Mouse (Mus musculus) liver, embryonic 11.5 days (tissue): ENCODE measurements around the gene Galns. TPM values are rescaled to one million over a fixed set of nuclear protein-coding genes. Genes with fewer than 3 reads are reported as not detected.
"Not testable (repeated sequence)": the region's sequence is repeated elsewhere in the genome, so short reads cannot be mapped to it uniquely, and the experiment has no call there.

ENCODE experiments used
- ATAC-seq: fragments of 200-750 bp; cut with Nextera tagmentation; replicated peaks from 2 replicates; pipeline ENCODE4 v1.8.0; 2017; ENCODE audit warnings: moderate number of reproducible peaks, mild to moderate bottlenecking, moderate TSS enrichment, moderate library complexity; ENCODE audit not compliant: low FRiP score
- DNase-seq: peaks from one replicate; pipeline ENCODE4 v3.0.0-alpha.2; 2017; ENCODE audit warnings: low spot score
- H3K27ac ChIP-seq: fragments of 300-500 bp; sonication (generic); 2 replicates; pipeline ENCODE4 v1.5.1; 2014; ENCODE audit warnings: mild to moderate bottlenecking, low read depth, low read length, control low read depth
- H3K27me3 ChIP-seq: fragments of 300-500 bp; sonication (generic); replicated peaks from 2 replicates; pipeline ENCODE4 v1.6.1; 2014; ENCODE audit warnings: low read length, mixed read lengths; ENCODE audit not compliant: control insufficient read depth, insufficient read depth
- H3K36me3 ChIP-seq: fragments of 300-500 bp; sonication (generic); 2 replicates; pipeline ENCODE4 v1.6.1; 2014; ENCODE audit warnings: mild to moderate bottlenecking, low read length, moderate library complexity, mixed read lengths; ENCODE audit not compliant: control insufficient read depth, insufficient read depth
- H3K4me1 ChIP-seq: fragments of 300-500 bp; sonication (generic); replicated peaks from 2 replicates; pipeline ENCODE4 v1.6.1; 2014; ENCODE audit warnings: low read length, mixed read lengths; ENCODE audit not compliant: control insufficient read depth, insufficient read depth
- H3K4me2 ChIP-seq: fragments of 300-500 bp; sonication (generic); 2 replicates; pipeline ENCODE4 v1.6.1; 2014; ENCODE audit warnings: mild to moderate bottlenecking, control low read depth, moderate library complexity
- H3K4me3 ChIP-seq: fragments of 300-500 bp; sonication (generic); 2 replicates; pipeline ENCODE4 v1.5.1; 2014; ENCODE audit warnings: low read depth, low read length, control low read depth
- H3K9ac ChIP-seq: fragments of 300-500 bp; sonication (generic); 2 replicates; pipeline ENCODE4 v1.6.1; 2014; ENCODE audit warnings: low read depth, low read length, control low read depth
- H3K9me3 ChIP-seq: fragments of 300-500 bp; sonication (generic); 2 replicates; pipeline ENCODE4 v1.6.1; 2016; ENCODE audit warnings: low read length, inconsistent platforms, mixed read lengths; ENCODE audit not compliant: control insufficient read depth
- WGBS: fragments of 180-500 bp; shearing (Covaris S2); extraction: QIAGEN DNeasy Blood & Tissue Kit; methylation state at CpG from one replicate; pipeline ENCODE4 v1.1.7; 2014; 5-methylcytosine and 5-hydroxymethylcytosine counted together
- polyA plus RNA-seq: library from polyadenylated mRNA; unstranded; fragments of >200 nt; fragmentation: Nextera tagmentation; extraction: Ambion mirVana; gene quantifications from 2 replicates; pipeline ENCODE4 v1.2.1, GENCODE M21; 2014

Galns gene
- polyA plus RNA-seq, 1 experiment from 2014 or later: 6.6 TPM

DNA sequence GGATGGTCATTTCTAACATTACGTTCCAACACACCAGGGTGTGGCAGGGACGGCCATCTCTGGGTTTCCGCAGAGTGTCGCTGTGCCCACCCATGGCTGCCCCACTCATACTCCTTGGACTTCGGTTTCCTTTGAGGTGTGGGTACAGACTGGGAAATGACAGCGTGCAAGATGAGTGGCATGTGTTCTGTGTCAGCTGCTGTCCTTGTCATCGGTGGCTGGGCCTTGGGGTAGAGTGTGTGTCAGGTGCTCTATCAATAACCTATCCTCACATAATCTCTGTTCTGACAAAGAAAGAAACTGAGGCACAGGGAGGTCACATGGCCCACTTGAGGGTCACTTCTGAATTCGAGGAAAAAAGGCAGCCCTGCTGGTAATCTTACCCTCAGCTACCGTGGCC, 26.0 kb upstream of the Galns start:
- H3K27me3 ChIP-seq: no peaks in the 10 kb centered on the region
- no peak overlapping the region for H3K9ac ChIP-seq
- DNase-seq (no peak), ATAC-seq (no peak)
- H3K27ac ChIP-seq: no peak overlapping the region
- H3K4me3 ChIP-seq: no peak overlapping the region
- H3K36me3 ChIP-seq: peaks cover 24% of the 10 kb centered on the region
- WGBS: 85% methylated on average over 9 of the region's 9 CpGs
- no peaks in the 10 kb centered on the region for H3K9me3 ChIP-seq
- peaks cover 27% of the 10 kb centered on the region for H3K4me1 ChIP-seq
- H3K4me2 ChIP-seq: no peak overlapping the region

DNA sequence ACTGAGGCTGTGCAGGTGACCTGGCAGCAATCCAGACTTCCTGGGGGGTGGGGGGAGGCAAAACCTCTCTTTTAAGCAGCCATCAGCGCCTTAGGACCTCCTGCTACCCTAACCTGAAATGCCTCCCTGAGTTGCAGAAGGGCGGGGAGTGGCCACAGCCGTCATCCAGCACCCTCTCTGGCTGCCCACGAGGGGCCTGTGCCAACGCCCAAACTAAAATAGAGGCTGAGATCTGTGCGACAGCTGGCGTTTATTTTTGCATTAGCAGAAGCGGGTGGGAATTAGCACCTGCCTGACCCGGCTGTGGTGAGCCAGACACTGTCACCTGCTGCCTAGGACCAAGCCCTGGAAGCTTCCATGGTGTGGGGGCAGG, 25.5 kb upstream of the Galns start:
- Histone ChIP-seq H3K4me1 (peaks cover 23% of the 10 kb centered on the region), H3K27ac (no peak overlapping the region), H3K27me3 (no peaks in the 10 kb centered on the region), H3K9ac (no peak overlapping the region), H3K4me2 (no peak overlapping the region), H3K36me3 (peaks cover 23% of the 10 kb centered on the region), H3K4me3 (no peak overlapping the region), H3K9me3 (no peaks in the 10 kb centered on the region)
- ATAC-seq (no peak), DNase-seq (no peak)
- 67% methylated on average over 9 of the region's 9 CpGs for WGBS

DNA sequence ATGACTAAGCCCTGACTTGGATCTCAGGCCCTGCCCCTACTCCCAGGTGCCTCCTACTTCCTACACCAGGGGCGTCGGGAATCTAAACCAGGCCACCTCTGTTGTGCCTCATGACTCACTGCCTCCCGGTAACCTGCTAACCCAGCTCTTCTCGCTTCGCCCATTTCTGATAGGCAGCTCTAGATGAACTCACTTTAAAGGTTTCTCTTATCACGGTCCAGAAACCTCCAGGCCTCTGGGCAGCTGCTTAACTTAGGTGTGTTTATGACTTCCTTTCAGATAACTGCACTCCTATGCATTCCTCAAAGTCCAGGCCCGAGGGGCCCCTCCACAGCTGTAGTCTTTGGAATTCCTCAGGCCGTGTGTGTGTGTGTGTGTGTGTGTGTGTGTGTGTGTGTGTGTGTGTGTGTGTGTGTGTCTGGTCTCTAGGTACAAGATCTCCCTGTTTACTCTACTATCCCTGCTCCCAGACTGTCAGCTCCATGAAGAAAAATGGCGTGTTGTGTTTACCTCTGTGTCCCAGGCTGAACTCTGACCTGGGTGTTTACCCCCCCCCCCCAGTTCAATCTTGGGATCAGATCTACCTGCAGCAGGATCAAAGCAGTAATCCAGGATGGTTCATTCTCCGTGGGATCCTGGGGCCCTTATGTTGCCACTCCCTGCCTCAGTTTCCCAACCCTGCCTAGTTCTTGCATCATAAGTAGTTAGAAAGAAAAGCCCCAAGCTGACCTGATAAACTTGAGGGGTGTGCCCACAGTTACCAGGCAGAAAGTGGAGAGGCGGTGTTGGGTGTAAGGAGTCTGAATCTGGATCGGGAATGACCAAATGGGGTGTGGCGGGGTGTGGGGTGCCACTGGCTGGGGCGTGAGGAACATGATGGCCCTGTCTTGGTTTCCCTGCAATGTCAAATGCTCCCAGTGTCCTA, 24.9 kb upstream of the Galns start:
- H3K4me1 ChIP-seq: peaks cover 23% of the 10 kb centered on the region
- WGBS: 42% methylated on average over 14 of the region's 14 CpGs
- ATAC-seq: peak; percentile 81
- H3K4me2 ChIP-seq: no peak overlapping the region
- H3K36me3 ChIP-seq: peaks cover 23% of the 10 kb centered on the region
- H3K4me3 ChIP-seq: no peak overlapping the region
- DNase-seq: no peak
- no peak overlapping the region for H3K27ac ChIP-seq
- H3K27me3 ChIP-seq: no peaks in the 10 kb centered on the region
- no peak overlapping the region for H3K9ac ChIP-seq
- no peaks in the 10 kb centered on the region for H3K9me3 ChIP-seq

DNA sequence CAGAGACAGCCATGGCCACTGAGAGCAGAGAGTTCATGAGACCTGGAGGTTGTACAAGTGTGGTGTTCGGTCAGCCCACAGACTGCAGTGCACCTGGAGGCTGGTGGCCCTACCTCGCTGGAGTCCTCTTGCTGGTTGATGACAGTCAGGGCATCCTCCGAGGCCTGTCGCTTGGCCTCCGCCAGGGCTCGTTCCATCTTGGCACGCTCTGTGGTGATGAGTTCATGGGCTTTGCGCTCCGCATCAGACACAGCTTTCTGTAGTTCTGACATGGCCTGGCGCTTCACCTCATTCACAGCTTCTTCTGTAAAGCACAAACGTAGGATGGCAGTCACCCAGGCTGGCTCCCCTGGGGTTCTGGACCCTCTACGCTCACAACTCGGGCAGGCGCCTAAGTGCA, 21.9 kb upstream of the Galns start:
- DNase-seq (no peak), ATAC-seq (no peak)
- Histone ChIP-seq H3K9ac (no peak overlapping the region), H3K4me3 (no peak overlapping the region), H3K9me3 (no peaks in the 10 kb centered on the region), H3K27me3 (no peaks in the 10 kb centered on the region), H3K4me1 (peaks cover 15% of the 10 kb centered on the region), H3K36me3 (peaks cover 26% of the 10 kb centered on the region), H3K4me2 (no peak overlapping the region), H3K27ac (no peak overlapping the region)
- 95% methylated on average over 14 of the region's 14 CpGs for WGBS

DNA sequence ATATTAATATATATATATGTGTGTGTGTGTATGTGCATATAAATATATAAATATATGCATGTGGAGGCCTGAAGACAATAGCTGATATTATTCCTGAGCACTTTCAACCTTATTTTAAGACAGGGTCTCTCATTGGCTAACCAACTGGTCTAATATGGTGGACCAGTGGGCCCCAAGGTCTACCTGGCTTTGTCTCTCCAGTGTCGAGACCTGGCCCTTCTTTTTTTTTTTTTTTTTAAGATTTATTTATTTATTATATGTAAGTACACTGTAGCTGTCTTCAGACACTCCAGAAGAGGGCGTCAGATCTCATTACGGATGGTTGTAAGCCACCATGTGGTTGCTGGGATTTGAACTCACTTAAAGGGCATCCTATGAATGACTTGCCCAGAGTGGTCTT, 20.9 kb upstream of the Galns start:
- not testable (repeated sequence) for H3K4me3 ChIP-seq, H3K9ac ChIP-seq, H3K27ac ChIP-seq, DNase-seq, ATAC-seq, H3K9me3 ChIP-seq, H3K27me3 ChIP-seq, H3K4me2 ChIP-seq
- Histone ChIP-seq H3K4me1 (peaks cover 15% of the 10 kb centered on the region), H3K36me3 (peaks cover 22% of the 10 kb centered on the region)
- WGBS: 73% methylated on average over 3 of the region's 3 CpGs

DNA sequence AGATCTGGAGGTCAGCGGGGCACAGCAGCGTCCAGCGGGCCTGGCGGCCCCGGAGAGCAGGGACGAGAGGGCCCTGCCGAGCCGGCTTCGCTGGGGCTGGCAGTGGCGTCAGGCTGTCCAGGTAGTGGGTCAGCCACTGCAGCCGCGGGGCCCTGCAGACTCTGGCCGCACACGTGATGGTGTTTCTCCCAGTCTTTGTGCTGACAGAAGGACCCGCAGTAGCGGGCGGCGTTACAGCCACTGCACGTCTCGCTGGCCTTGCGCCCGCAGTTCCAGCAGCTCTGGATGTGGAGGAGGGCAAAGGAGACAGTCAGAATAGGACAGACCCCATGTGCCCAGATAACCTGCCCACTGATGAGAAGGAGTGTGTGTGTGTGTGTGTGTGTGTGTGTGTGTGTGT, 19.4 kb upstream of the Galns start:
- H3K9me3 ChIP-seq: no peaks in the 10 kb centered on the region
- no peak overlapping the region for H3K9ac ChIP-seq
- 69% methylated on average over 22 of the region's 22 CpGs for WGBS
- no peak overlapping the region for H3K4me3 ChIP-seq
- peaks cover 5% of the 10 kb centered on the region for H3K4me1 ChIP-seq
- no peak overlapping the region for H3K27ac ChIP-seq
- DNase-seq (no peak), ATAC-seq (no peak)
- H3K27me3 ChIP-seq: no peaks in the 10 kb centered on the region
- H3K4me2 ChIP-seq: no peak overlapping the region
- H3K36me3 ChIP-seq: peaks cover 22% of the 10 kb centered on the region

DNA sequence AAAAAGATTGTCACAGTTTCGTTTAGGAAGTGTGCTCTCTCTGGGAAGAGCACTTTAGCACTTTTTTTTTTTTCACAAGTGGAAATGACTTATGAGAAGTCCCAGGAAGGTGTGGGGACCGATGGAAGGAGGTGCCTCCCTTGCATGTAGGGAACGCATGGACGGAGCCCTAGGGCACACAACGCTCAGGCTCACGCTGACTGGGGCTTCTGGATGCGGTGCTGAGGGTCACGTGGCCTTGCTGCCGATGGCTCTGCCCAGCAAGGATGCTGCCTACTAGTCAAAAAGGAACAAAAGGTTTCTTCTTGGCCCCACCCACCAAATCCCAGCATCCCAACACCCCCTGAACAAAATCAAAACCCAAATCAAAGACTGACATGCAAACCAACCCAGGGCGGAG, 18.1 kb upstream of the Galns start:
- H3K36me3 ChIP-seq: peaks cover 18% of the 10 kb centered on the region; the same call in 1 of the 2 replicates
- H3K27ac ChIP-seq: no peak overlapping the region
- H3K27me3 ChIP-seq: no peaks in the 10 kb centered on the region
- 70% methylated on average over 10 of the region's 10 CpGs for WGBS
- no peak for DNase-seq
- H3K9ac ChIP-seq: no peak overlapping the region
- no peaks in the 10 kb centered on the region for H3K4me1 ChIP-seq
- no peak for ATAC-seq
- H3K4me2 ChIP-seq: no peak overlapping the region
- no peak overlapping the region for H3K4me3 ChIP-seq
- no peaks in the 10 kb centered on the region for H3K9me3 ChIP-seq

DNA sequence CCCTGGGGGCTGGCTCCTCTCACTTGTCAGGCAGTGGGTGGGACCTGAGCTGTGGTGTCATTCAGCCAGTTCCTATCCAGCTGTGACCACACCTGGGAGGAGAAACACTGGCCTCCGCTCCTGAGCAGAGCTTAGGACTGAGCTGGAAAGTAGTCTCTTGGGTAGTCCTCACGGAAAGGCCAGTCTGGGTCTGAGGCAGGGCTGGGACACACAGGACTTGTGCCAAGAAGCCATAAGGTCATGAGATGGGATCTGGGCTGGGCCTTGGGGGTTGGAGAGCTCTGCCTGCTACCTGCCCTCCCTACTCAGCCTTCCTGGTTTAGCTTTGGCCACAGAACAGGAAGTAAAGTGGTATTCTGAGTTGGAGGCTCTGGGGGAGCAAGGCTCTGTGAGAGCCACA, 15.6 kb upstream of the Galns start:
- Histone ChIP-seq H3K9me3 (no peaks in the 10 kb centered on the region), H3K4me2 (no peak overlapping the region), H3K27ac (no peak overlapping the region), H3K9ac (no peak overlapping the region), H3K36me3 (peaks cover 6% of the 10 kb centered on the region; the same call in 1 of the 2 replicates), H3K4me3 (no peak overlapping the region), H3K4me1 (no peaks in the 10 kb centered on the region), H3K27me3 (no peaks in the 10 kb centered on the region)
- WGBS: 80% methylated on average over 2 of the region's 2 CpGs
- DNase-seq: no peak
- no peak; the same call in 1 of the 2 replicates for ATAC-seq

DNA sequence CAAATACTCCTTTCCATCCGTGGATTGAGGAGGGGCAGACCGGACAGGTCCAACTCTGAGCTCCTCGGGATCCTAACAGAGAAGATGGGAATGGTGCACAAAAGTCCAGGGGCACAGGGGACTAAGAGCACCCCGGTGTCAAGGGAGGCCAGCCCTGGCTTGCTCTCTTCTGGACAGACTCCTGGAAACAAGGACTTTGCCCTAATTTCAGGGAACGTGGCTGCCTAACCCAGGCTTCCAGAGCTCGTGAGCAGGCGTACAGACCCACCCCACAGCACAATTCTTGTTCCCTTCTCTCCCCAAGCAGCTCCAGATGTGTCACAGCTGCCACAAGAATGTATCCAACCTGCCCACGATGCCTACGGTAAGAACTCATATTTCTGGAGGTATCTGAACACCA, 14.5 kb upstream of the Galns start:
- Histone ChIP-seq H3K36me3 (peaks cover 6% of the 10 kb centered on the region; the same call in 1 of the 2 replicates), H3K27me3 (no peaks in the 10 kb centered on the region), H3K27ac (no peak overlapping the region)

More for the DNA sequence above, 14.5 kb upstream of the Galns start:
- DNase-seq: no peak
- Histone ChIP-seq H3K9ac (no peak overlapping the region), H3K9me3 (no peaks in the 10 kb centered on the region), H3K4me2 (no peak overlapping the region), H3K4me1 (no peaks in the 10 kb centered on the region), H3K4me3 (no peak overlapping the region)
- no peak for ATAC-seq
- 78% methylated on average over 9 of the region's 9 CpGs for WGBS
